Mouse (Mus musculus): Measurements from ENCODE around the gene Lima1.
A peak's percentile ranks its signal among the peaks of the same experiment; 100 is the strongest.
"Not testable (repeated sequence)": the region's sequence is repeated elsewhere in the genome, so short reads cannot be mapped to it uniquely, and the experiment has no call there.

Lima1 gene

DNA sequence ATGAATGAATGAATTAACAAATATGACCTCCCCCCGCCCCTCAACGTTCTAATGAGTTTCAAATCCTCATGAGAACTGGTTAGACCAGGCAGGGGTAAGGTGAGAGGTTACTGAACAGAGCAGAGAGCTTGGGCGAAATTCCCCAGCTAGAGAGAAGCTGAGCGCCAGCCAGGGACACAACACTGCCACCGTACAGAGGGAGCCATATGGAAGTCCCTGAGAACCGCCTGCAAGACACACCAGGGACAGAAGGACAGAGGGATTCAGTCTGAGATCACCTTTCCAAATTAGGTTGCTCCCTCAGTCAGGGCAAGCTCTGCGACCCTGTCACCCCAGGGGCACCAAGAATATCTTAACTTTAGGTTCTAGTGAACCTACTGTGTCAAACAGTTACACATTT is 37.7 kb downstream of the Lima1 start:
- no peak for DNase-seq (ENCODE audit: low read depth in 1 of 2, low spot score in 2 of 2)

DNA sequence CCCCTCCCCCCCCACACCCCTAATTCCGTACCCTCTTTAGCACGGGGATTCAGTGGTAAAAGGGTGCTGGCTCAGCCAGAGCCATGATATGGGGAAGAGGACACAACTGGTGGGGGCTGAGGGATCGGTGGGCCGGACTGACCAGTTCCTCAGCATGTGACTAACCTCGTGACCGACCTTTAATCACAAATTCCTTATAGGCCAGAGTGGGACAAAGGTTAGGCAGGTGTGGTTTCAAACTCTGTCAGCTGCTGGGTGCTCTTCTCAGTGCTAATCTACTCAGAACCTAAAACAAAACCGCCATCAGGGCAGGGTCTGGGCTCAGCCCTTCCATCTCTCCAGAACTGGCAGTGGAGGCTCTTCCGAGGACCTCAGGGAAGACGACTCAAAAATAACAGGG is 40.1 kb downstream of the Lima1 start:
- no peak for DNase-seq (ENCODE audit: low read depth in 1 of 2, low spot score in 2 of 2)

DNA sequence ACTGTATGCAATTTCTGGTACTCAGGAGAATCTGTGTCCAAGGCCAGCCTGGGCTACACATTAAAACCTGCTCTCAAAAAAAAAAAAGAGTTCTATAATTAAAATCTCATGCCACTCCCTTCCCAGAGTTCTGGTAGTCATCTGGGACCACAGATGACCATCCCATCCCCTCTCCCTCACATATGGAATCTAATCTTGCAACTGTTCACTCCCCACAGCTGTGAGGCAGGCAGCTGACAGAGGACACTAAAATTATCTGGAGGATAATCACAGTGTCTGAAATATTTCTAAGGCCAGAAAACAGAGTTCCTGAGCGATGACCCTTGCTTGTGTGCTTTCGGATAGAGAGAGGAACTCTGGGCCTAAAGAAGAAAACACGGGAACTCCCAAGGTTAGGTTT is 40.6 kb downstream of the Lima1 start:
- no peak for DNase-seq (ENCODE audit: low read depth in 1 of 2, low spot score in 2 of 2)

DNA sequence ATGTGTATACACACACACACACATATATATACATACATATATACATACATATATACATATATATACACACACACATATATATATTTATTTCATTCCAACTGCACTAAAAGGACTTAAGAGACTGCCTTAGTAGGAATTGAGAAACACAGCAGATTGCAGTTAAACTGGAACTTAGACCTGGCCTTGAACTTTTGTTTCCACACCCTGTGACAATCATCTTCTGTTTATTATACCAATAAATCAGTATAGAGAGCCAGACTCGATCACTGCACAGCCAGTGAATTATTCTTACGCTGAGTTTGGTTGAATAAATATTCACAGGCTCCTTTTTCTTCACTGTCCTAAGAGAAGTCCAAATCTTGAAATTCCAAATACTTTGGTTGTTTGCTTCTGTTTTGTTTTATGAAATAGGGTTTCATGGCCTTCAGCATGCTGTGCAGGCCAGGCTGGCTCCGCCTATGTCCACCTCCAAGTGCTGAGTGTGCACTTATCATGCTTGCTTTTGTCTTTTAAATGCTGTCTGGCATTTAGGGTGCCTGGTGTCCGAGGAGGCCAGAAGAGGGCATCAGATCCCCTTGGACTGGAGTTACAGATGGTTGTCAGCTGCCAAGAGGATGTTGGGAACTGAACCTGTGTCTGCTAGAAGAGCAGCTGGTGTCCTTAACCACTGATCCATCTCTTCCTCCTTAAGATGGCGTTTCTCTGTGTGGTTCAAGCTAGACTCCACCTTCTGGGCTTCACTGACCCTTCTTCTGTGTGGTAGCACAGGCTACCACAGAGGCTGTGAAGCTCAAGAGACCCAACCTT is 41.4 kb downstream of the Lima1 start:
- DNase-seq (ENCODE audit: low read depth in 1 of 2, low spot score in 2 of 2) = no peak

DNA sequence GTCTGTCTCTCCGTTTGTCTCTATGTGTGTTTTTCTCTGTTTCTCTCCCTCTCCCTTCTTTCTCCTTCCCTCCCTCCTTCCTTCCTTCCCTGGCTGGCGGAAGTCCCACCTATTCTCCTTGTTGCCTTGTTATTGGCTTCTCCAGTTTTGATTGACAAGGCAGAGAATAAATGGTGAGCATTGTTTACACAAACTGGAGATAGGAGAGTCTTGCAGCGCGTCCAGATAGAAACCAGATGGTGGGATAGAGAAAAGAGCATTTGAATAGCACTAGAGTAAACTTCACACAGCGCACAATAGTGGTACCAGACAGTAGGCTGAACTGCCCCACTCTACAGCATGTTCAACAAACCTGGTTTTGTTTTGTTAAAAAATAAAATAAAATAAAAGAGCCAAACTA is 43.7 kb downstream of the Lima1 start:
- DNase-seq (ENCODE audit: low read depth in 1 of 2, low spot score in 2 of 2) = no peak

DNA sequence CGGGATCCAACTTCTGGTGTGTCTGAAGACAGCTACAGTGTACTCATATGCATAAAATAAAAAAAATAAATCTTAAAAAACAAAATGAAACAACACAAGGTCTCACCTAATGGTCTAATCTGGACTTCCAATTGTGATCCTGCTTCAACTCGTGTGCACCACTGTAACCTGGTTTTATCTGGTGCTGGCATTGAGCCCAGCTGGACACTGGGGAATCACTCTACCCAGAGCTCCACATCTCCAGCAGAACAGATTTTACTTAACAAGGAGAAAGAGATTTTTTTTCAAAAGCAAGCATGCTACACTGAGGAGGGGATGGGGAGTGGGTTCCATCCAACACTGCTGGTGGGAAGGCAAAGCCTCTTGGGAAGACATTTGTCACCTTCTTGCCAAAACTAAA is 47.2 kb downstream of the Lima1 start:
- DNase-seq (ENCODE audit: low read depth in 1 of 2, low spot score in 2 of 2) = no peak

DNA sequence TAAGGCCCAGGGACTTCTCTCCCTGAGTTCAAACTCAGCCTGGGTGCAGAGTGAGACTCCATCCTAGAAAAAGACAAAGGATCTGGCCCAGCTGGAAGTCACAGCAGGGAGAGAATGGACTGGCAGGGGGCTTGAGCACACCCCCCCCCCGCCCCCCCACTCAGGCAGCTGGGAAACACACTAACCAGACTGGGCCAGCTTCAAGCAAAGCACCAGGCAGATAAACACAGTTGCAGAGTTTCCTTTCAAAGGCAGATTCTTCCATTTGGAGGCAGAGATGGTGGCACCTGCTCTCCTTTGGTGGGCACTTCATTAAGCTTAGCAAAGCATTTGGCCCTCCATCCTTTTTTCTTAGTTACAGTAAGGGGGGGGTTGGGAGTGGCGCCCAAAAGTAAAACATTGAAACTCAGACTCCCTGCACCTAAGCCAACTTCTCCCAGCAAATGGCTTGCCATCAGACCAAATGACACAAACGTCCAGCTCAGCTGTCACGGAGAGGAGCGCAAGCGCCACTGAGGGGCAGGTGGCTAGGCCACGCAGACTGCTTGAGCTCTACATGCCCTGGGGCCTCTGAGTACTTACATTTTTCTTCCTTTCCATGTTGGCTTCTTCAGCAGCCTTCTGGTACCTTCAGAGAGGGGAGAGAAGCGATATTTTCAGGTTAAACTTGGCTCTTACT is 48.9 kb downstream of the Lima1 start:
- DNase-seq (ENCODE audit: low read depth in 1 of 2, low spot score in 2 of 2) = no peak

DNA sequence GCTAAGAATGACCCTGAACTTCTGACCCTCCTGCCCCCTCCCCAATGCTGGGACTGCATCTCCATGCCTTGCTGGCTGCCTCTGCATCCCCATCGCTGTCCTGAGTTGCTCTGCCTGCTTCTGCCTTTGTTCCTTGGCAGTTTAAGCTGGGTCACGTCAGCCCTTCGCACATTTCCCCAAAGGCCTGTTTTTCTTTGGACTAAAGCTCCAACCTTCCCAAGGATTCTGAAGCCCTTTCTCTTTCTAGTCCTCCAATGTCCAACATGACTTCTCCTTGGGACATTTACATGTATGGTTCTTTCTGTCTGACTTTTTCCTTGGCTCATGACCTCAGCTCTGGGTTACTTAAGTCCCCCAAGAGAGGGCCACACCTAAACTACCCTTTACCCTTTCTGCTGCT is 50.0 kb downstream of the Lima1 start:
- no peak for DNase-seq (ENCODE audit: low read depth in 1 of 2, low spot score in 2 of 2)

DNA sequence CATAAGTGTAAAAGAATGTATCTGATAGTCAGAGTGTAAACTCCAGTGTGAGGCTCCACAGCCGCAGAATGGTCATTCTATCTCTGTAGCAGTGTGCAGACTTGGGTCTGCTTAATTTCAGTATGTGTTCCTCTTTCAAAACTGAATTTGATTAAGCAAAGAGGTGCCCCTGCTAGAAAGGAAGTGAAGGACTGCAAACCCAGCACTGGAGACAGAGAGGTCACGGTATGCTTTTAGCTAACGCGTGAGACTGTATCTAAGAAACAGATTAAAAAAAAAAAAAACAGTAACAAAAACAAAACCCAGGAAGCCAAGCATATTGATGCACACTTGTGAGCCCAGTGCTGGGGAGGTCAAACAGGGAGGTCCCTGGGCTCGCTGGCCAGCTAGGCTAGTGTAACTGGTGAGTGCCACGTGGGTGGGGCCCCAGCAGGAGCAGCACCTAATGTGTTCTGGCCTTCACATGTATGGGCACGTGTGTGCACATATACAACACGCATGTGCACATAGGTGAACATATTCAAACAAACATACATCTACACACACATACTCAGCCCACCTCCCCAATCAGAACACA is 51.8 kb downstream of the Lima1 start:
- DNase-seq (ENCODE audit: low read depth in 1 of 2, low spot score in 2 of 2) = no peak

DNA sequence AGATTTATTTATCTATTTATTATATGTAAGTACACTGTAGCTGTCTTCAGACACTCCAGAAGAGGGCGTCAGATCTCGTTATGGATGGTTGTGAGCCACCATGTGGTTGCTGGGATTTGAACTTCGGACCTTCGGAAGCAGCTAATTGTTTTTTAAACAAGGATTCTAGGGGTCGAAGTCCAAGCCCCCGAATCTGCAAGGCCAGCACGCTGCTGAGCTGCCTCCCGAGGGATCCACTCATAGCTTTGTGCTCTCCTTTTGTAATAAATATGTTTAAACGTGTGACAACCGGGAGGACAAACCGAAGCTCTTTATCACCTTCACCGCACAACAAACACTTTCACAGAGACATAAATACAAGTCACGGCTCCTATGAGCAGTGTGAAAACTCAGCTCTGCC is 52.8 kb downstream of the Lima1 start:
- DNase-seq (ENCODE audit: low read depth in 1 of 2, low spot score in 2 of 2) = not testable (repeated sequence)

DNA sequence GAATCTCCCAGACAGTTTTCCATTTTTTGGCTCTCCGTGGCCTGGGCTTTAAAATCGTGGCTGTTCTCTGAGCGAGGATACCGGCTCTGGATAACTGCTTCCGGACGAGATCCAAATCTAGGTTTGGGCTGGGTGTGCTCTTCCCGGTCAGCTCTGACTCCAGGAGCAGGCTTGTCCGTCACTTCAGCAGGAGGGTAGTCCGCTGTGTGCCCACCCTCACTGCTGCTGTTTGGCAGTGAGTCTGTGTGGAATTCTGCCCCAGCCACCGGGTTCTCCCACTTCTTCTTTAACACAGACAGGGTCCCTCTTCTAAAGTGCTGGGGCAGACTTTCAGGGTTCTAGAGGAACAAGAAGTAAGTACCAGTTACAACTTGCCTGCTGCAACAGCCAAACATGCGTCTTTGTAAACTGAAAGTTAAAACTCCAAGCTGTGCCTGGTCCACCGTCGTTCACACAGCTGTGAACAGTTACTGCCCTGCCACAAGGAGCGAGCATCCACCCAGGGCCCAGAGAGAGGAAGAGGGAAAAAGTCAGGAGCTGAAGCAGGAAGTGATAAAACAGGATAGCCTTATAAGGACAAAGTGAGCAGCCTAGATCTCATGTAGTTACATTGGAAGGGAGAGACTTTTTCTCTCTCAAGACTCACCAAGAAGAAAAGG is 55.5 kb downstream of the Lima1 start:
- peak in 1 of 2 experiments; percentile 20 for DNase-seq (ENCODE audit: low read depth in 1 of 2, low spot score in 2 of 2)

DNA sequence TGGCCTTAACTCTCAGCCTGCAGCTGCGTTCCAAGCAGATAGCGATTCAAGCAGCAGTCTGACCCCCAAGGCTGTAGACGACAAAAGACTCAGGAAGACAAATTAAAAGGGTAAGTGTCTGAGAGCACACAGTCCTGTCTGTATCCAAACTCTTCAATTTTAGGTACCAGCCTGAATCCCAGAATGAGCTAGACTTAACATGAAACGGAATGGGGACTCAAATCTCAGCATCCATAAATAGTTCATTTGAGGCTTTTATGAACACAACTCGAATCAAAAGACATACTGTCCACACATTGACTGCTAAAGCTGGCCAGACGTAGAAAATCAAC is 56.2 kb downstream of the Lima1 start:
- DNase-seq (ENCODE audit: low read depth in 1 of 2, low spot score in 2 of 2) = no peak

DNA sequence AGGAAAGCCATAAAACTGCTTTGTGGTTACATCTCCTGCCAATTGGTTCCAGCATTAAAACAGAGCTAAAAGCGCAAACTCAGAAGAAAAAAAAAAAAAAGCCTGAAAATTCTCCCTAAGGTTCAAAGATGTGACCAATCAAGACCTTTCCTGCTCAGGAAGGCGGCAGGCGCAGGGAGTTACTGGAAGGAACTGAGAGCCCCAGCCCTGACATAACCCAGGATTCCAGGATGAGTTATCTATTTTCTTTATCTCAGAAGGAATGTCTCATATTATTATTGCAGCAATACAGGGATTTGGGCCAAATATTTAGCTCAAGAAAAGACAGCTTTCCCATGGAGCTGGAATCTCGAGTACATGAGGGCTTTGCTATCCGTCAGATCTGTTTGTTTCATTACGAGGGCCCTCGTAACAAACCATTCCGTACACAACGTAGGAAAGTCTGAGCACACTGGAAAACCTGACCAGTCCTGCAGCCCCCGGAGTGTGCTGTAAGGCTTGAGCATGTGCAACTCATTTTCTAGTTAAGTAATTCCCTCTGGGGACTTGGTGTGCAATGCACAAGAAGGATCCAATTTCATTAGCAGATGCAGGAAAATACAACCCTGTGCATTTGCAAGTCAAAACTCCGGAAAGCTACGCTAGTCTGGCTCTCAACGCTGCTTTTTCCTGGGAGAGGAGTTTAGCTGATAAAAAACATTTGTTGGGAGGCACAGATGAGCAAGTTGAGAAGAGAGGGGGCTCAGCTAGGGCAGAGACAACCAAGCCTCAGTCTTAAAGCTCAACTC is 56.7 kb downstream of the Lima1 start:
- no peak for DNase-seq (ENCODE audit: low read depth in 1 of 2, low spot score in 2 of 2)

DNA sequence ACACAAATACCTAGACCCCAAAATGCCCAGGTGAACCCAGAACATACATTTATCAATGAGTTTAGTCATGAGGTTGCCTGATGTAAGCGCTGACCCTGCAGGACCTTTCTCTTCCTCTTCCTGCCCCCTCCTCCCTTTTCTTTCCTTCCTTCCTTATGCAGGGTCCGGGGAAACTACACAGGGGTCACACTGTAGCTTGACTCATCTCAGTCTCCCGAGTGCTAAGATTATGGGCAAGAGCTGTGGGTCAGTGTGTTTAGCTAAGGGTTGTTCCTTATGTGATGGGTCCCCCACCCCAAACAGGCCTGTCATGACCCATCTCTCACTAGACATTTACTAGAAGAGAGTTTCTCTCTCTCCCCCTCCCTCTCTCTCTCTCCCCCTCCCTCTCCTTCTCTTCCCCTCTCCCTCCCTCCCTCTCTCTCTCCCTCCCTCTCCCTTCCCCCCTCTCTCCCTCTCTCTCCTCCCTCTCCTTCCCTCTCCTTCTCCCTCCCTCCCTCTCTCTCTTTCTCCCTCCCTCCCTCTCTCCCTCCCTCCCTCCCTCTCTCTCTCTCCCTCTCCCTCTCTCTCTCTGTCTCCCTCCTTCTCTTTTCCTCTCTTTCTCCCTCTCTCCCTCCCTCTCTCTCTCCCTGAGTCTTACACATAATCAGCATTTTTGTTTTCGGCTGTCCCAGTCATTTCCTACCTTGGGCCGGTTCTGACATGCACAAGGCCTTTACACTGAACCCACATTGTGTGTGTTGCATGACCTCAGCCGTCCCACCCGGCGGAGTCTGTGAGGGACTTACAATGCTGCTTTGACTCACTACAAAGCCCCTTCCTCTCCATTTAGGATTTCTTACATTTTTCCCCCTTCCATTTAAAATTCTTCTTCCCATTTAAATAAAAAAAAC is 57.7 kb downstream of the Lima1 start:
- no peak for DNase-seq (ENCODE audit: low read depth in 1 of 2, low spot score in 2 of 2)

DNA sequence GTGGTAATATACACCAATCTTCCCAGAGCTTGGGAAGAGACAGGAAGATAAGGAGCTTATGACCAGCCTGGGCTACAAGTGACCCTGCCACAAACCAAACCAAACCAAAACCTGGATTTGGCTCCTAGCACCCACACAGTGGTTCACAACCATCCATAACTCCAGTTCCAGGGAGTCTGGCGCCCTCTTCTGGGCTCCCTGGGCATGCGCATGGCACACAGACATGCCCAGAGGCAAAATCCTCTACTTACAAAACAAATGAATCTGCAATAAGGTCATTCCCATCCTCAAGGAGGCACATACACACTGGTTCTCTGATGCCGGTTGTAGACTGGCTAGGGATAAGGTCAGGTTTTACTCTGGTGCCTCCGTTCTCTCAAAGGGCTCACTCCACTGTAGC is 59.3 kb downstream of the Lima1 start:
- no peak for DNase-seq (ENCODE audit: low read depth in 1 of 2, low spot score in 2 of 2)

DNA sequence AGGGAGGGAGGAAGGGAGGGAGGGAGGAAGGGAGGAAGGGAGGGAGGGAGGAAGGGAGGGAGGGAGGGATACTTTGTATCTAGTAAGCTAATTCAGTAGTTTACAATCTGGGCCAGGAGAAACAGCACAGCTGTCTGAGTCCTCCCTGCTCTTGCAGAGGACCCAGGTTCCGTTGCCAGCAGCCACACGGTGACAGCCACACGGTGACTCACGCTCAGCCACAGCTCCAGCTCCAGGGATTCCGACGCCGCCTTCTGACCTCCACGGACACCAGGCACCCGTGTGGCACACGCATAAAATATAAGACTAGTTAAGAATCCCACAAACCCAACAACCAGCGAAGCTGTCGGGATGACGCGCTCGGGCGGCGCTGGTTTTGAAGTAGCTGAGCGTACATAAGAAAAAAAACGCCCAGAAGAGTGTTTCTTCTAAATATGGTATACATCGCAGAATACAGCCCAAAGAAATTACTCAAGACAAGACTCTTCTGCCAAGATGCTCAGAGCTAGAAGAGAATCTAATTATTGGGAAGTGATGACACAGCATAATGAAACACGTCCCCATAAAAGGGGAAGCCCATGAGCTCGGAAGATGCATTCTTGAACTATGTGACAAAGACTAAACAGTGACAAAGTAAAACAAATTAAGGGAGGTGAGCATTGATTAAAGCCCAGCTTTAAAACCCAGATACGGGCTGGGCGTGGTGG is 60.5 kb downstream of the Lima1 start:
- peak; percentile 7 to 27 for DNase-seq (ENCODE audit: low read depth in 1 of 2, low spot score in 2 of 2)

DNA sequence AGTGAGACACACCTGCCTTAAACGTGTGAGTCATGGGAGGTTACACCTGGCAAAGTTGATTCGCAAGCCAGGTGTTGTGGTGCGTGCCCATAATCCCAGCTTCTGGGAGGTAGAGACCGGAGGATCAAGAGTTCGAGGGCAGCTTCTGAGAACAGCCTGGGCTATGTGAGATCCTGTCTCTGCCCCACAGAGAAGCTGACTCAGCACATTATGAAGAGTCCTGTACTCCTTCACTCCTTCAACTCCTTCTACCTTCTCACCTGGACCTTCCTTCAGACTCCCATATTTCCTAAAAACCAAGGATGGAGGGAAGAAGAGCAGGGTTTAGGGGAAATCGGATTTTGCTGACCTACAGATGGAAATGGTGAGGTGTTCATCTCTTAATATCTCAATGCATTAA is 61.6 kb downstream of the Lima1 start:
- no peak for DNase-seq (ENCODE audit: low read depth in 1 of 2, low spot score in 2 of 2)

DNA sequence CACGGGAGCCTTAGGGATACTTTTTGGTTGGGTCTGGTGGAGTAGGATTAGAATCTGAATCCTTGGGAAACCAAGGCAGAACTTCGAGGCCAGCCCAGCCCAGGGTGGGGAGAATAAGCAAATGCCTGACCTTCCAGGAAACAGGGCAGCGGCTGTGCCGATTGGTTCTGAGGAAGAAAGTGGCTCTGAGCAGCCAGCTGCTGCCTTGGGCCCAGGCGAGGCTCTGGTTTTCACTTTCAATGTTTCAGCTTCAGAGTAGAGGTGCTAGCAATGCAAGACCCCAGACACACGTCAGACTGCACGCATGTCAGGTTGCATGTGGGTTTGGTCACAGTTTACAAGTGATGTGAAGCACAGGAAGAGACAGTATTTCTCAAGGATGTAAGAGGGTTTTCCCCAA is 63.2 kb downstream of the Lima1 start:
- DNase-seq (ENCODE audit: low read depth in 1 of 2, low spot score in 2 of 2) = no peak
